Mouse (Mus musculus) forebrain, embryonic 13.5 days (tissue): ENCODE measurements around the gene F830045P16Rik. TPM values are rescaled to one million over a fixed set of nuclear protein-coding genes. Genes with fewer than 3 reads are reported as not detected.
A peak's percentile ranks its signal among the peaks of the same experiment; 100 is the strongest.
"Not testable (repeated sequence)": the region's sequence is repeated elsewhere in the genome, so short reads cannot be mapped to it uniquely, and the experiment has no call there.

ENCODE experiments used
- ATAC-seq: fragments of 200-750 bp; cut with Nextera tagmentation; 2 replicates; pipeline ENCODE4 v1.8.0; 2017
- H3K27ac ChIP-seq: fragments of 300-500 bp; sonication (generic); 2 replicates; pipeline ENCODE4 v1.5.1; 2015; ENCODE audit warnings: inconsistent platforms, mild to moderate bottlenecking, moderate library complexity
- H3K27me3 ChIP-seq: fragments of 300-500 bp; sonication (generic); 2 replicates; pipeline ENCODE4 v1.6.1; 2015; ENCODE audit warnings: mild to moderate bottlenecking, inconsistent platforms
- H3K36me3 ChIP-seq: fragments of 300-500 bp; sonication (generic); 2 replicates; pipeline ENCODE4 v1.6.1; 2015; ENCODE audit warnings: mild to moderate bottlenecking, inconsistent platforms; ENCODE audit not compliant: poor library complexity, severe bottlenecking
- H3K4me1 ChIP-seq: fragments of 300-500 bp; sonication (generic); 2 replicates; pipeline ENCODE4 v1.6.1; 2015; ENCODE audit warnings: inconsistent platforms
- H3K4me2 ChIP-seq: fragments of 300-500 bp; sonication (generic); 2 replicates; pipeline ENCODE4 v1.6.1; 2015; ENCODE audit warnings: inconsistent platforms, mild to moderate bottlenecking, moderate library complexity
- H3K4me3 ChIP-seq: fragments of 300-500 bp; sonication (generic); 2 replicates; pipeline ENCODE4 v1.5.1; 2015; ENCODE audit warnings: mild to moderate bottlenecking, inconsistent platforms
- H3K9ac ChIP-seq: fragments of 300-500 bp; sonication (generic); 2 replicates; pipeline ENCODE4 v1.6.1; 2015; ENCODE audit warnings: mild to moderate bottlenecking, inconsistent platforms
- H3K9me3 ChIP-seq: fragments of 300-500 bp; sonication (generic); replicated peaks from 2 replicates; pipeline ENCODE4 v1.6.1; 2016; ENCODE audit warnings: inconsistent platforms
- WGBS: fragments of 180-500 bp; shearing (Covaris S2); methylation state at CpG from one replicate; pipeline ENCODE4 v1.1.7; 2015; 5-methylcytosine and 5-hydroxymethylcytosine counted together
- polyA plus RNA-seq: library from polyadenylated mRNA; unstranded; fragments of >200 nt; fragmentation: Nextera tagmentation; extraction: Ambion mirVana; gene quantifications from 2 replicates; pipeline ENCODE4 v1.2.1, GENCODE M21; 2015

F830045P16Rik gene
- polyA plus RNA-seq, 1 experiment from 2014 or later = not detected

DNA sequence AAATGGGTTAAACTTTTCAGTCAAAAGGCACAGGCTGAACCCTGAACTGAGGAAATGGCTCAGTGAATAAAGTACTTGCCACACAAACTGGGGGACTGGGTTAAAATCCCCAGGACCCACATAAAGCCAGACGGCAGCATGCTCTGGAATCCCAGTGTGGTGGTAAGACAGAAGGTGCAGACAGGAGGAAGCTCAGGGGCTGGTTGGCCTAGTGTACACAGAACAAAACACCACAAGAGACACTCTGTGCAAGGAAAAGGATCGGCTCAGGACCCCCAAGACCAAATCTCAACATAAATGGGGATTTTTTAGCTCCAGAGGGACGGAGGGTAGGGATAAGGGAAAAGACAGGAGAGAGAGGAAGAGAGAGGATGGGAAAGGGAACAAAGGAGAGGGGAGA, 17.9 kb downstream of the F830045P16Rik start:
- 70% methylated on average over 3 of the region's 3 CpGs for WGBS
- H3K36me3 ChIP-seq = no peaks in the 10 kb centered on the region
- no peak for ATAC-seq
- no peak overlapping the region for H3K9ac ChIP-seq
- H3K4me1 ChIP-seq = peaks cover 13% of the 10 kb centered on the region
- no peaks in the 10 kb centered on the region for H3K9me3 ChIP-seq
- no peak overlapping the region for H3K27ac ChIP-seq
- H3K4me2 ChIP-seq = no peak overlapping the region
- no peak overlapping the region for H3K4me3 ChIP-seq
- H3K27me3 ChIP-seq = no peaks in the 10 kb centered on the region

DNA sequence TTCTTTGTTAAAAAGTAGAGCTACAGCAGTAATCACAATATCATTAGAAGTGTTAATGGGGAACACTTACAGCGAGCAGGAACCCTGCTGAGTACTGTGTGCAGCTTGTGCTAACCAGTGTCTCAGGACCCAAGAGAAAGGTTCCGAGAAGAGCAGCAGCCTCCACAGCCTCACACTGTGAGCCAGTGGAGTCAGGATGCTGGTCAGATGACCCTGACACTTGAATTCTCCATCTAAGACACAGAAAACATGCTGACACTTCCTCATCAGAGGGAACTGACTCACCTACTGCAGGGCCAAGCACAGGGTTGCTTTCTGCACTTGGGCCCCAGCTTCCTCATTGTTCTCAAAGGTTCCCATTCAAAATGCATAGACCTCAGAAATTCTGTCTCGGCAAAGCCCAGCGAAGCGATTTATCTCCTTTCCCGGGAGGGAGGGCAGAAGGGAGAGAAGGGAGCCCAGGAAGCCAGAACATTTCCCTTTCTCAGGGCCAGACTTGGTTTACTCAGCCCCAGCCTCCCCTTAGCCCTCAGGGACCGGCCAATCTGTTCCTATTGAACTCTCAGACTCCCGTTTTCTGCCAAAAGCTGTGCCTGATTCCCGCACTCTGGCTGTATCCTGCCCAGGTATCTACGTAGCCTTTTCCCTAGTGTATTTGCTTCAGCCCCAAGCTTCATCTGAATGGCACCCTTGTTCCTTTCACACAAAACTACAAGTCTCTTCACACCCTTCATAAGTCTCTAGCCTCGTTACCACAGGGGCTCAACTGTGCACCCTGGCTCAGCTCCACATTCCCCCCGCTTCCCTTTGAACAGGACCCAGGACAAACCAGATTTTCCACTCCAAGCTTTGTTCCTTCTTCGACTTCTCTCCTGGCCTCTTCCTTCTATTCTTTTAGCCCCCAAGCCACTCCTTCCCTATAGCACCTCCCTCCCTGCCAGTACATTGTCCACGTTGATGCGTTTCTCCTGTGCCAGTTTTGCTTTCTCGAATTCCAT, 21.2 kb downstream of the F830045P16Rik start:
- H3K4me1 ChIP-seq = peaks cover 13% of the 10 kb centered on the region
- H3K36me3 ChIP-seq = no peaks in the 10 kb centered on the region
- 32% methylated on average over 16 of the region's 16 CpGs for WGBS
- H3K4me3 ChIP-seq = no peak overlapping the region
- H3K27ac ChIP-seq = no peak overlapping the region
- no peaks in the 10 kb centered on the region for H3K27me3 ChIP-seq
- H3K9me3 ChIP-seq = no peaks in the 10 kb centered on the region
- no peak overlapping the region for H3K9ac ChIP-seq
- H3K4me2 ChIP-seq = no peak overlapping the region
- no peak for ATAC-seq

DNA sequence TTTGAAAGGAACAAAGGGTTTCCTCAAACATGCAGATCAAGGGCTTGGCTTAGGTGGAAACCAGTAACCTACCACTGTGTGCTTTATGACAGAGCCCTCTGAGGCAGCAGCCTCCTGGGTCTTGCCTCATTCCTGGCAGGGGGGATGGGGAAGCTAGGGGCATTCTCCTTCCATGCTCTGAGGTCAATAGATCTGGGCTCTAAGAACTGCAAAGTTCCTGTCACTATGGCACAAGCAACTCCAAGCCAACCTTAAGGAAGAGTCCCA, 22.1 kb downstream of the F830045P16Rik start:
- Histone ChIP-seq H3K9ac (no peak overlapping the region), H3K4me3 (no peak overlapping the region), H3K27me3 (no peaks in the 10 kb centered on the region), H3K36me3 (no peaks in the 10 kb centered on the region), H3K4me1 (peaks cover 13% of the 10 kb centered on the region), H3K4me2 (no peak overlapping the region), H3K9me3 (no peaks in the 10 kb centered on the region), H3K27ac (no peak overlapping the region)
- ATAC-seq = no peak

DNA sequence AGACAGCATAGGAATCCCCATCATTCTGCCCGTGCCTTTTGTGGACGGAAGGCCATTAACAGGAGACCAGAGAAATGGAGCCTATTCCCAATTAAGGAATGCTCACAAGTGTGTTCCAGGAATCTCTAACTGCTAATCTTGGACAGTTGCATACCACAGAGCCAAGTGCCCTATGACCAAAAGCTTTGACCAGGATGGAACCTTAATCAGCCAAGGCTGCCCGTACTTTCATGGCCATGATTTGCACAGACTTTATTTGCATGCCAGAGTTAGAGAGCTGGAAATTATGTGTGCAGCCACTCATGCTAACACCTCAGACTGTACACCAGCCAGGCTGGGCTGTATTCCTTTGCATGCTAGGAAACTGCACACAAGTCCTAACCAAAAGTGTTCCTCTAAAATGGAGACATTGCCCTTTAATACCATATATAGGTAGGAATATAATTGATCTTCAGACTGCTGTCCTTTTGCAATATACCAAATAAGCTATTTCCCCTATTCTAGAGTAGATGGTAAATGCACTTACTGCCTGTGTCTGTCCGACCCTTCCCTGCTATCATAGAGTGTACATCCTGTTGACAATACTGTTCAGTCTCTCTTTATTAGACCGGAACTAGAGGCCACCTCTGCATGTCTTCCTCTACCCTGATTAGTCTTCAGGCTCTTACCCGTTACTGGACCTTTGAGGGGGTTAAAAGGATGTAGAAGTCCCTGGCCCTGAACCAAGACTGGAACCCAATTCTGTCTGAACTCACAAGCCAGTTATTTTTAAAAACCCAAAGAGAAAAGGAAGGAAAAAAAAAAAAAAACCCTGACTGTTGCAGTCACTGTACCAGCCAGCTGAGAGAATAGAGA, 22.6 kb downstream of the F830045P16Rik start:
- WGBS = 81% methylated on average over 6 of the region's 6 CpGs
- Histone ChIP-seq H3K4me3 (no peak overlapping the region), H3K4me2 (no peak overlapping the region), H3K36me3 (no peaks in the 10 kb centered on the region), H3K9ac (no peak overlapping the region), H3K27me3 (no peaks in the 10 kb centered on the region), H3K9me3 (no peaks in the 10 kb centered on the region), H3K4me1 (peaks cover 13% of the 10 kb centered on the region), H3K27ac (no peak overlapping the region)
- ATAC-seq = no peak

DNA sequence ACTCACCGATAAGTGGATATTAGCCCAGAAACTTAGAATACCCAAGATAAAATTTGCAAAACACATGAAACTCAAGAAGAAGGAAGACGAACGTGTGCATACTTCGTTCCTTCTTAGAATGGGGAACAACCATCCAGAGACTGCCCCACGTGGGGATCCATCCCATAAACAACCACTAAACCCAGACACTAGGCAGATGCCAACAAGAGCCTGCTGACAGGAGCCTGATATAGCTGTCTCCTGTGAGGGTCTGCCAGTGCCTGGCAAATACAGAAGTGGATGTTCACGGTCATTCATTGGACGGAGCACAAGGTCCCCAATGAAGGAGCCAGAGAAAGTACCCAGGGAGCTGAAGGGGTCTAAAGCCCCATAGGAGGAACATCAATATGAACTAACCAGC, 24.3 kb downstream of the F830045P16Rik start:
- H3K27ac ChIP-seq, H3K4me3 ChIP-seq, H3K9ac ChIP-seq, ATAC-seq, H3K4me2 ChIP-seq, H3K27me3 ChIP-seq, H3K36me3 ChIP-seq, H3K9me3 ChIP-seq: not testable (repeated sequence)
- H3K4me1 ChIP-seq = peaks cover 13% of the 10 kb centered on the region
- 90% methylated on average over 7 of the region's 7 CpGs for WGBS

DNA sequence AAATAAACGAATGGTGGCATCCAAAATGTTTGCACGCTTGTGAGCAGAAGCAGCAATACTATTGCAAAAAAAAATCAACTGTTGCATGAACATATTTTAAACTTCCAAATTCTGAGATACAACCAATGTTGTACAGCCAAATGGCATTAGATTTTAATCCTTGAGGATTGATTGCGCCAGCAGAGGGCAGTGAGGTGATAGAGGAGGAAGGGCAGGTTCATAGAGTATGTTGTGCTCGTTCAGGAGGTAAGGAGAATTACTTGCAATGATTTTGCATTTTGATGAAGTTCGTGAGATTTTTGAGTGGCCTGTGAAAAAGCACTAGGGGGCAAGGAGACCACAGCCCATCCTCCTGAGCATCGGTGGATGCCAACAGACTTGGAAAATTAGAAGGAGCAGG, 33.8 kb downstream of the F830045P16Rik start:
- Histone ChIP-seq H3K36me3 (no peaks in the 10 kb centered on the region), H3K27ac (no peak overlapping the region), H3K9me3 (no peaks in the 10 kb centered on the region), H3K27me3 (no peaks in the 10 kb centered on the region), H3K4me2 (no peak overlapping the region), H3K4me1 (no peaks in the 10 kb centered on the region), H3K9ac (no peak overlapping the region), H3K4me3 (no peak overlapping the region)
- 21% methylated on average over 6 of the region's 6 CpGs for WGBS
- ATAC-seq = 0 out of 2 replicates have a peak, but pooled peaks have one; percentile 53

DNA sequence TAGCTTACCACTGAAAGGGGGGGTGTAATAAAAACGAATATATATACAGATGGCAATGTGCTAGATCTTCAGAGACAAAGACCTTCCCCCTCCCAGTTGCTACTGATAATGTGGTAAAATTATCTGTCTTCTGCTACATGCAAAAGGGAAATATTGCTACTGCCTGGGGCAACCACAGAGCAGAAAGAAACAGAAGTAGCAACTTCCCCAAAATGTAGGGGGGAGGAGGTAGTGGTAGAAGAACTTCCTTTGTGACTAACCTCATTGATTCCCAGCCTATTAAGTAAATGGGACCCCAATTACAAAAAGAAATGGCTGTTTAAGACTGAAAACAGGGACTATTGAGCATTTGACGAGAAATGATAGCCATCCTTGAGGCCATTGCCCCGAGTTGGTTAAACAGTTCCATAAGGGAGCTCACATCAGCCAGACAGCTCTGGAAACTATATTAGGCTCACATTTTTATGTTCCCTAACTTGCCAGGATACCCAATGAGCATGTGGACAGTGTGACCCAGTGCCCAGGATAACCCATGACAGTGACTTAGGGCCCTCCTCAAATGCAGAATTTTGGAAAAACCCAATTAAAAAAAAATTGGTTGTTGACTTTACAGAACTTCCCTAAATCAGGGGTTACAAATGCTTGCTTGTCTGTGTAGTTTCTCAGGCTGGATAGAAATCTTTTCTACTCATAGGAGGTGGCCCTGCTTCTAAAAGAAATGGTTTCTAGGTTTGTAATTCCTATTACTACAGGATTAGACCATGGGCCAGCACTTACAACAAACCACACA, 46.7 kb downstream of the F830045P16Rik start:
- Histone ChIP-seq H3K4me2 (no peak overlapping the region), H3K36me3 (no peaks in the 10 kb centered on the region), H3K4me1 (no peaks in the 10 kb centered on the region), H3K4me3 (no peak overlapping the region), H3K9ac (no peak overlapping the region), H3K27me3 (no peaks in the 10 kb centered on the region), H3K9me3 (no peaks in the 10 kb centered on the region), H3K27ac (no peak overlapping the region)
- 68% methylated on average over 3 of the region's 3 CpGs for WGBS
- no peak for ATAC-seq

DNA sequence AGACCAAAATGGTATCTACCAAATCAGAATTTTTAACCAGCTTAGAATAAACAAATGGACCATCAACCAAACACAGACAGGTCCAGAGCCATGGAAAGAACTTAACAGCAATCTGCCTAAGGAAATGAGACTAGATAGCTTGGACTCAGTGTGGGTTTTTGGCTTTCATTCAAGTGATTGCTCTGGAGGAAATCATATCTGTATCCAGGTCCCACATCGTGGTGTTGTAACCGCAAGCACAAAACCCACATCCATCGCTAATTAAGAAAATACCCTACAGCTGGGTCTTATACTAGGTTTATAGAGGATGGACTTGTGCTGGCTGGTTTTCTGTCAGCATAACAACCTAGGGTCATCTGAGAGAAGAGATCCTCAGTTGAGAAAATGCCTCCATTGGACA, 53.3 kb downstream of the F830045P16Rik start:
- no peaks in the 10 kb centered on the region for H3K27me3 ChIP-seq
- 94% methylated on average over 3 of the region's 3 CpGs for WGBS
- no peak overlapping the region for H3K9ac ChIP-seq
- no peak for ATAC-seq
- H3K27ac ChIP-seq = no peak overlapping the region
- no peak overlapping the region for H3K4me3 ChIP-seq
- no peak overlapping the region for H3K4me2 ChIP-seq
- no peaks in the 10 kb centered on the region for H3K4me1 ChIP-seq
- H3K36me3 ChIP-seq = no peaks in the 10 kb centered on the region
- H3K9me3 ChIP-seq = no peaks in the 10 kb centered on the region

DNA sequence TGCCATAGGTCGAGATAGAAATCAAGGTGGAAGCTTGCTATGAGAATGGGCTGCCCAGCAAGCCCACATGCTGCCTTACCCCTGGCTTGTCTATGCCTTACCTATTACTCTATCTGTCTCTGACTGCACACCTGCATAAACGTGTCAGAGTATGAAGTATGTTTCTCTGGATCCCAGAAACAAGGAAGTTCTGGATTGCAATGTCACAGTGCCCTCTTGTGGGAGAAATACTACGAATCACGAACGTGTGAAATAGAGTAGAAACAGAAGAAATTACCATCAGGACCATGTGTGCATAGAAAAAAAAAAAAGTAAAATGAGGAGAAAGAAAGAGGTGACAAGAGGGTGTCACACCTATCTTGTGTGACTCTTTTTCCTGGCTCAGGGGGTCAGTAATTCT, 64.5 kb downstream of the F830045P16Rik start:
- Histone ChIP-seq H3K9me3 (no peaks in the 10 kb centered on the region), H3K27me3 (no peaks in the 10 kb centered on the region), H3K27ac (no peak overlapping the region), H3K4me2 (no peak overlapping the region), H3K4me3 (no peak overlapping the region), H3K36me3 (no peaks in the 10 kb centered on the region), H3K4me1 (no peaks in the 10 kb centered on the region), H3K9ac (no peak overlapping the region)
- no peak; the same call in 1 of the 2 replicates for ATAC-seq
- 26% methylated on average over 5 of the region's 5 CpGs for WGBS

DNA sequence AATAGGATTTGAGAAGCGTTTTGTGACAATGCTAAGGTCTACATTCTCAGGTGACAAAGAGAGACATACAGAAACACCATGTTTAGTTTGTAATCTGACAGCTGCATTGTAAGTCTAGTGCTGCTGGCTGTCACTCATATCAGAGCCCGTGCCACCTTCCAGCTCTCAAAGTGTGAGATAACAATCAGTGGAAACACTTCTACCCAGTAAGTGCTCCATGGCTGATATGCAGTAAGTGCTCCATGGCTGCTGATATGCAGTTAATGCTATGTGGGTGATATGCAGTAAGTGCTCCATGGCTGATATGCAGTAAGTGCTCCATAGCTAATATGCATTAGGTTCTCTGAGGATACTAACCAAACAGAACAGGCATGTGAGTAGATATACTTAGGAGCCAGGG, 65.6 kb downstream of the F830045P16Rik start:
- H3K27me3 ChIP-seq = no peaks in the 10 kb centered on the region
- H3K36me3 ChIP-seq = no peaks in the 10 kb centered on the region
- ATAC-seq = no peak
- H3K27ac ChIP-seq = no peak overlapping the region
- H3K4me3 ChIP-seq = no peak overlapping the region
- H3K4me1 ChIP-seq = no peaks in the 10 kb centered on the region
- no peaks in the 10 kb centered on the region for H3K9me3 ChIP-seq
- no peak overlapping the region for H3K4me2 ChIP-seq
- 65% methylated on average over 2 of the region's 2 CpGs for WGBS
- H3K9ac ChIP-seq = no peak overlapping the region

DNA sequence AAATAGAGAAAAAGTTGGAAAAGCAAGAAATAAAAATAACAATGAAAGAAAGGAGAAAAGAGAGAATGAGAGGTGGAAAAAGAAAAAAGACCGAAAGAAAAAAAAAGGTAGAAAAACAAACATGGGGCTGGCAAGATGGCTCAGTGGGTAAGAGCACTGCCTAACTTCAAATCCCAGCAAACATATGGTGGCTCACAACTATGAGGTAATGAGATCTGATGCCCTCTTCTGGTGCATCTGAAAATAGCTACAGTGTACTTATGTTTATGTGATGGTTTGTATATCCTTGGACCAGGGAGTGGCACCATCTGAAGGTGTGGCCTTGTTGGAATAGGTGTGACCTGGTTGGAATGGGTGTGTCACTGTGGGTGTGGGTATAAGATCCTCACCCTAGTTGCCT, 97.6 kb downstream of the F830045P16Rik start:
- ATAC-seq, H3K4me1 ChIP-seq, H3K9me3 ChIP-seq, H3K4me3 ChIP-seq, H3K4me2 ChIP-seq, H3K27ac ChIP-seq, H3K9ac ChIP-seq, H3K36me3 ChIP-seq, H3K27me3 ChIP-seq: not testable (repeated sequence)
- 86% methylated on average over 1 of the region's 1 CpGs for WGBS

DNA sequence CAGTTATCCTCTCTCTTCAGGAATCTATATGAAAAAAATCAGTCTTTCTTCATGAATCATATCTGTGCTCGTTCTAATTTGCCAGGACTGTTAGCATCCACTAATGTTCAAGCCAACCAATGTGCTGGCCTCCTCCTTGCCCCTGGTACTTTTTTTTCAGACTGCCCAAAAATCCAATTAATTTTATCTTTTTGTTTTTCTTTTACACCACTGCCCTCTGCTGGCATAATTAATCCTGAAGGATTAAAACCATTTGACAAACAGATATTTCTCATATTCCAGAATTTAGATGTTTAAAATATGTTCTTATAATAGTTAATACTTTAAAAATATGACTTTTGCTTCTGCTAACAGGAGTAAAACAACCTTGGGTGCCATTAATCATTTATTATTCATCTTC, 101.2 kb downstream of the F830045P16Rik start:
- WGBS = 59% methylated on average over 1 of the region's 1 CpGs
- H3K4me3 ChIP-seq = no peak overlapping the region
- no peak overlapping the region for H3K4me2 ChIP-seq
- ATAC-seq = no peak
- H3K36me3 ChIP-seq = no peaks in the 10 kb centered on the region
- 0 out of 2 replicates have a peak, but pooled peaks cover 2% of the 10 kb centered on the region for H3K27me3 ChIP-seq
- H3K4me1 ChIP-seq = no peaks in the 10 kb centered on the region
- no peak overlapping the region for H3K9ac ChIP-seq
- H3K27ac ChIP-seq = no peak overlapping the region
- peaks cover 2% of the 10 kb centered on the region; the same call in 1 of the 2 replicates for H3K9me3 ChIP-seq
